Mouse (Mus musculus) cerebellum, adult 2 months (tissue): ENCODE results near the gene Fxyd5. TPM values are rescaled to one million over a fixed set of nuclear protein-coding genes. Genes with fewer than 3 reads are reported as not detected.

ENCODE experiments used
- DNase-seq, 2 experiments: peaks; one replicate each; pipeline ENCODE4 v3.0.0; 2021
- H3K27ac ChIP-seq: fragments of 200-500 bp; 2 replicates; pipeline ENCODE4 v1.5.1; 2012; ENCODE audit warnings: low read length, control low read depth, inconsistent platforms; ENCODE audit not compliant: insufficient read depth
- H3K27me3 ChIP-seq: fragments of 200-500 bp; 2 replicates; pipeline ENCODE4 v1.6.1; 2012; ENCODE audit warnings: inconsistent platforms, mild to moderate bottlenecking, low read length, moderate library complexity; ENCODE audit not compliant: control insufficient read depth, insufficient read depth
- H3K4me1 ChIP-seq: fragments of 200-500 bp; 2 replicates; pipeline ENCODE4 v1.6.1; 2011; ENCODE audit warnings: low read length; ENCODE audit not compliant: control insufficient read depth, insufficient read depth
- H3K4me3 ChIP-seq: fragments of 200-500 bp; replicated peaks from 2 replicates; pipeline ENCODE3; 2011; ENCODE audit warnings: mild to moderate bottlenecking, low read depth, low read length, control low read depth; ENCODE audit not compliant: insufficient read depth
- CTCF ChIP-seq: fragments of 200-500 bp; IDR thresholded peaks from 2 replicates; pipeline ENCODE4 v1.5.1; 2011; ENCODE audit warnings: low read depth, mild to moderate bottlenecking, control low read depth, low read length, moderate library complexity, borderline replicate concordance; ENCODE audit not compliant: insufficient read depth
- POLR2A ChIP-seq: fragments of 200-500 bp; IDR thresholded peaks from 2 replicates; pipeline ENCODE4 v1.6.1; 2011; ENCODE audit warnings: low read length, control low read depth, borderline replicate concordance; ENCODE audit not compliant: insufficient read depth
- WGBS: fragments of 180-500 bp; shearing (Covaris S2); methylation state at CpG from one replicate; pipeline ENCODE4 v1.1.7; 2018; 5-methylcytosine and 5-hydroxymethylcytosine counted together
- polyA plus RNA-seq: library from polyadenylated mRNA; depleted of rRNA; stranded (reverse); fragments of >200 nt; gene quantifications from 2 replicates; pipeline ENCODE4 v1.2.3, GENCODE M21; 2012; rRNA removed

The Fxyd5 gene
- 9.0 and 14.8 TPM in 2 replicates for polyA plus RNA-seq

DNA sequence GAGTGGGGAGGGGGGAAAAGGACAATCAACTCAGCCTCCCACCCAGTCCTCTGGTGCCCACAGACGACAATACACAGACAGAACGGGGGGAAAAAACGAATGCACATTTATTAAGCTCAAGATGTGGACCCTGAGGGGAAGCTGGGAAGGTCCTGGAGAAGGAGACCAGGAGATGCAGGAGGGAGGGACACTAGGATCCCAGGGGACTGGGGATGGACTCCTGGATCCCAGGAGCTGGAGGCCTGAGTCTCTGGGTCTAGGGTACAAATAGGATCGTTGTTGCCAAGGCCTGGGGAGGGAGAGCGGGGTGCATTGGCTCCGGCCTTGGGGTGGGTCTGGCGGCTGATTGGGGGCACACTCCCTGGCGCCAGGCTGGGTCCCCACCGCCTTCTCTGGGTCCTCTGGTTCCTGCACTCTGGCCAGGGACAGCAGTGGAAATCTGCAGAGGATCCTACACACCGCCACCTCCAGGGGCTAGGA is at the start of gene Fxyd5:
Gene Fxyd5 (minus strand): TSS at position 51 of the 480 bp plus-strand sequence.
- no peak for TF ChIP-seq CTCF
- TF ChIP-seq POLR2A, result no peak
- Histone ChIP-seq H3K27me3 (peaks cover 5% of the 10 kb centered on the region; the same call in 1 of the 2 replicates), H3K4me3 (no peak within 1 kb of the TSS), H3K27ac (no peak within 1 kb of the TSS), H3K4me1 (no peaks in the 10 kb centered on the region)
- DNase-seq, result no peak
- 35% methylated on average over 10 of the region's 10 CpGs for WGBS

DNA sequence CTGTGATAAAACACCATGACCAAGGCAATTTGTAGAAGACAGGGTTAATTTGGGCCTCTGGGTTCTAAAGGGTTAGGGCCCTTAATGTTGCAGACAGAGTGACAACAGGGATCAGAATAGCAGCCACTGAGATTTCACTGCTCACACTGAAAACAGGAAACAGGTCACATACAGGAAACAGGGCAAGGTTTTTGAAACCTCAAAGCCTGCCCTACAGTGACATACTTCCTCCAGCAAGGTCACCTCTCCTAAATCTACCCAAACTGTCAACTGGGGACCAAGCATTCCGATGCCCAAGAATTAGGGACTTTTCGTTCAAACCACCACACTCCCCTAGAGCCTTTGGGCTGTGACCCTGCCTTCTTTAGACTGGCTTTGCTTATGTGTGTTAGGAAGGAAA is 47.4 kb upstream of the Fxyd5 start:
- no peak for TF ChIP-seq CTCF
- no peak for TF ChIP-seq POLR2A
- no peak for DNase-seq
- WGBS, result 92% methylated on average over 2 of the region's 2 CpGs
- H3K27ac ChIP-seq, result no peak overlapping the region
- no peak overlapping the region for H3K4me3 ChIP-seq
- H3K4me1 ChIP-seq, result no peaks in the 10 kb centered on the region
- H3K27me3 ChIP-seq, result no peaks in the 10 kb centered on the region

DNA sequence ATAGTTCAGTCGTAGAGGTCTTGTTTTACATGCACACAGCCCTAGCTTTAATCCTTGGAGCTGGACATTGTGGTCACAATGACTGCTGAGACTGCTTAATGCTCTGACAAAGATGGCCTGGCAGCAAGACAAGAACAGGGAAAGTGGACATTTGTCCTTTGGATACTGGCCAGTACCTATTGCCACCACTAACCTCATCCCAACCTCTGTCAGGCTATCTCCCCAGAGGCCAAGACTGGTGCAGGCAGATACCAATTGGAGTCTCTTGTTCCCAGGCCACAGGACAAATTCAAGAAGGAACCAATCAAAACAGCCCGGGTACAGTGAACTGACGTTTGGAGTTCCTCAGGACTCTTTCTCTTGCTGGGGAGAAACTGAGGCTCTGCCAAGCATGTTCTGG is 45.9 kb upstream of the Fxyd5 start:
- H3K4me1 ChIP-seq, result no peaks in the 10 kb centered on the region
- no peak for DNase-seq
- H3K27ac ChIP-seq, result no peak overlapping the region

DNA sequence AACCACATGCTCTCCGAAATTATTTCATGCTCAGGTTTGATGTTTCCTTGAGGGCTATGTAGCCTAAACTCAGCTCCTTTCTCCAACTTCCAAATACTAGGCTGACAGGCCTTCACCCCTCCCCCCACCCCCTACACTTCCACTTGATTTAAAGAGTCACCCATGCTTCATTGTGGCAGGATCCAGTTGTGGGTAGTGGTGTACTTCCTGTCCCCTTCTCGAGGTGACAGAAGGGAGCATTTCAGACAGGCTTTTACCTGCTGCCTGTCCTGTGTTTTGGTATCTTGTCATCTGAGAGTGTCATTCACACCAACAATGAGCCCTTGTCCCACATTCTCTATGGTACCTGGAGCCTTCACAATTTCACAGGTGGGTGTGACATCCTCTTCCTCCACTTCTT is 45.0 kb upstream of the Fxyd5 start:
- no peak overlapping the region for H3K27ac ChIP-seq
- H3K4me1 ChIP-seq, result no peaks in the 10 kb centered on the region
- TF ChIP-seq POLR2A, result no peak
- no peak for TF ChIP-seq CTCF
- 75% methylated on average over 2 of the region's 2 CpGs for WGBS
- no peak overlapping the region for H3K4me3 ChIP-seq
- DNase-seq, result no peak
- H3K27me3 ChIP-seq, result no peaks in the 10 kb centered on the region

More for the DNA sequence above, 45.9 kb upstream of the Fxyd5 start:
- no peak for TF ChIP-seq CTCF
- TF ChIP-seq POLR2A, result no peak
- no peak overlapping the region for H3K4me3 ChIP-seq
- 33% methylated on average over 3 of the region's 3 CpGs for WGBS
- no peaks in the 10 kb centered on the region for H3K27me3 ChIP-seq

DNA sequence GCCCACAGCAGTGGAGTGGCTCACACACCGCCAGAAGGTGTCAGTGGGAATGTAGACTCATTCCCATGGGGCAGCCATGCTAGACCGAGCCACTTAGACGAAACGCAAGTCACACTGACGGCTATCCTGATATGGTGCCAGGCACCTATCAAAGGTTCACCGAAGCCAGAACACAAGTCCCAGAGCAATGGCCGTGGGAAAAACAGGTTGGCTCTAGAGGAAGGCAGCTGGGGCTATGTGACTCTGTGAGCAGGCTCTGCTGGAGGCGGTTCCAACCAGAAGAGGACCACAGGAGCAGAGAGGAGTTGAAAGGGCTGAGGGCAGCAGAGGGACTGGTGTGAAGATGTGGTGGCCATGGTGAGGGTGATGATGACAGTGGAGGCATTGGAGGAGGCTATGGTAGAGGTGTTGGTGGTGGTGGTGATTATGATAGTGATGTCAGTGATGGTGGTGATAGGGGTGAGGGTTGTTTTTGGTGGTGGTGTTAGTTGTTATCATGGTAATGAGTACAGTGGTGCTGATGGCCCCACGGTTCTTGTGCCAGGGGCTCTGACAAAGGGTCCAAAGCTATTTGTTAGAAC is 44.0 kb upstream of the Fxyd5 start:
- Histone ChIP-seq H3K27me3 (no peaks in the 10 kb centered on the region), H3K4me3 (no peak overlapping the region), H3K4me1 (no peaks in the 10 kb centered on the region), H3K27ac (peak overlapping the region; percentile 23; the same call in 1 of the 2 replicates)
- DNase-seq, result no peak
- TF ChIP-seq CTCF, result no peak
- TF ChIP-seq POLR2A, result no peak
- 61% methylated on average over 9 of the region's 9 CpGs for WGBS

DNA sequence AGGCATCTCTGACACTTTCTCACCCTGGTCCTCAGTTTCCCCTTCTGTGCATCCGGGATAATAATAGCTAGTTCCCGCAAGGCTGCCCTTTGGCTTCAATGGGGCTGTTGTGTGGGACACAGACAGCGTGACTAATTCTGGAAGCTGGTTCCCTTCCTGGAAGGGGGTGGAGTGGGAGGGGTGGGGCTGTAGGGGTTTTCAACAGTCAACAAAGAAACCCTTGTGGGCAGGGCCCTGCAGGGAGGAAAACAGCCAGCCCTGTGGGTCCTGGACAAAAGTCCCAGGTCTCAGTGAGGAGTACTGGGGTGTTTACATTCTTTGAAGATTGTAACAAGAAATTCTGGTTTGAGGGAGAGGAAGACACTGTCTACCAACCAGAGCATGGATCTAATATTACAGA is 42.9 kb upstream of the Fxyd5 start:
- Histone ChIP-seq H3K27ac (peak overlapping the region; percentile 67; the same call in 1 of the 2 replicates), H3K27me3 (no peaks in the 10 kb centered on the region), H3K4me1 (no peaks in the 10 kb centered on the region), H3K4me3 (no peak overlapping the region)
- 47% methylated on average over 3 of the region's 3 CpGs for WGBS
- no peak for TF ChIP-seq POLR2A
- TF ChIP-seq CTCF, result no peak
- peak in 1 of 2 experiments; percentile 51 for DNase-seq

DNA sequence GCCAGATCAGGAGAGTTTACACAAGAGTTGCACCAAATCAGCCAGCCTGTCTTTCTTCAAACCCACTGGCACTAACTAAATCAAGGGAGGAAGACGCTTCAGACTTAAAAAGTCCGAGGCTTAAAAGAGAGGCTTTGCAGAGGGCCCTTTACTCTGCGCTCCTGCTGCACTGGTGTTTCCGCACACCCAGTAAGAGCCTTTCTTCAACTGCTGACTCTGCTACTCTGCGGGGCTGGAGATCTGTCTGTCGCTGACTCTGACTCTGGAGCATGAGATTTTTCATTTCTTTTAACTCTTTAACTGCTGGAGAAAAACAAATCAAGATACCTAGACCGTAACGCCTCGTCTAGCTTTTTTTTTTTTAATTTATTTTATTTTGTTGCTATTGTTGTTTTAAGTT is 41.9 kb upstream of the Fxyd5 start:
- 62% methylated on average over 9 of the region's 9 CpGs for WGBS
- Histone ChIP-seq H3K27me3 (no peaks in the 10 kb centered on the region), H3K4me1 (no peaks in the 10 kb centered on the region), H3K4me3 (no peak overlapping the region), H3K27ac (peak overlapping the region; percentile 43; the same call in 1 of the 2 replicates)
- no peak for TF ChIP-seq CTCF
- TF ChIP-seq POLR2A, result no peak
- no peak for DNase-seq

DNA sequence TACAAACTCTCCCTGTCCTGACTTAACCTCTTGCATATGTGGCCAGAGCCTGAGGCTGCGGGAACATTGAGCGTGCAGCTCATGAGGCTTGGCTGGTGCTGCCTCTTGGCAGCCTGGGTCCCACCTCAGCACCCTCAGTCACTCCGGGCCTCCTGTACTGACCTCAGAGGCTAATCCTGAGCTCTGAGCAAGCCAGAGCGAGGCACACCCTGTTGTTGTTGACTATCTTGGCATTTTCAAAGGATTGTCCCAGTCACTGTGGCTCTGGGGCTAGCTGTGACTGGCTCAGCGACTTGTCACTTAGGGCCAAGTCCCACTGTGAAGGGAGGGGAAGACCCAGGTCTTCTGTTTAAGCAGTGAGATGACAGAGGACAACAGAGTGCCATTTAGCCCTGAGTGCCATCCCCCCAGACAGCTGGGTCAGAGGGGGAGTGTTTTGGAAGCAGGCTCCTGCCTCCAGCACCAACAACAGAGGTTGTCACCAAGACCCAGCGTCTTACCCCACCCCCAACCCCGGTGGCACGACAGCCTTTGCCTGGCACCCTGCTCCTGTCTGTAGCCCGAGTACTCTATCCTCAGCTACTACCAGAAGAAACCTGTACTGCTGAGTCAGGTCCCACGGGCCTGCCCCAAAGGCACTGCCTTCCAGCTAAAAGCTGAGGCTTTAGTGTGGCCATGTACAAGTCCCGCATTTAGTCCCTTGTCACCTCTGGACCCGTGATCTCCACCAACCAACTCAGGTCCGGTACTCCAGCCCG is 40.7 kb upstream of the Fxyd5 start:
- no peaks in the 10 kb centered on the region for H3K4me1 ChIP-seq
- TF ChIP-seq POLR2A (no peak), CTCF (no peak)
- WGBS, result 34% methylated on average over 14 of the region's 14 CpGs
- DNase-seq, result peak; percentile 57 to 73
- H3K27ac ChIP-seq, result peak overlapping the region; percentile 43; the same call in 1 of the 2 replicates
- H3K4me3 ChIP-seq, result no peak overlapping the region
- no peaks in the 10 kb centered on the region for H3K27me3 ChIP-seq
